Mouse (Mus musculus) brain, embryonic 14.5 days (tissue): ENCODE data around the gene Ascl2.

Experiments
- CTCF ChIP-seq: fragments of 200-500 bp; IDR thresholded peaks from 2 replicates; pipeline ENCODE4 v1.5.1; 2012; ENCODE audit warnings: inconsistent platforms, mild to moderate bottlenecking, moderate library complexity, borderline replicate concordance; ENCODE audit not compliant: insufficient read depth, insufficient read length; ENCODE audit errors: extremely low read depth
- POLR2A ChIP-seq: fragments of 200-500 bp; IDR thresholded peaks from 2 replicates; pipeline ENCODE4 v1.6.1; 2012; ENCODE audit warnings: mild to moderate bottlenecking, inconsistent platforms, borderline replicate concordance; ENCODE audit not compliant: poor library complexity, insufficient read depth, insufficient read length, severe bottlenecking; ENCODE audit errors: extremely low read depth

- no peak for TF ChIP-seq CTCF
- no peak for TF ChIP-seq POLR2A
These were observed 37.9 kb upstream of the Ascl2 start for GRCm38 (mm10) chr7:143006756-143007598.
